Mouse (Mus musculus): ENCODE data around the gene Dtnb. TPM values are rescaled to one million over a fixed set of nuclear protein-coding genes. Genes with fewer than 3 reads are reported as not detected.

The Dtnb gene
- polyA plus RNA-seq (2017; shearing (Covaris generic)): 79.8 TPM

GRCm38 (mm10) chr12:3571787-3572580 is at the start of gene Dtnb:
Gene Dtnb, plus strand, starts transcription at chr12:3572381.

DNA sequence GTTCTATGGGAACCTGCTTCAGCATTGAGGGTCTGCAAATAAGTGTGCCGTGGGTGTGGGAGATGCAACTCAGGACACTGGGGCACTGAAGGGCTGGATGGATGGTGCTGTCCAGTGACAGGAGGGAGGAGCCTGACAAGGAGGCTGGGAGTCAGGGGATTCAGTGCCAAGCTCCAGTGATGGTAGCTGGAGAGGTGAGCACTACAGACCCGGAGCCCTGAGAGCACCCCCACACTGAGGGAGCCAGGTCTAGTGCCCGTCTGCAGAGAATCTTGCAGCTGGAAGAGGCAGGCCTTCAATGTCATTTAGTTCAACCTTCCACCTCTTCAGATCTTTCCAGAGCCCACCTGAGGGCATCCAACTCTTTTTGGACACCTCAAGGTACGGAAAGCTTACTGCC is 233.7 kb downstream of the Dtnb start, which contains the start of gene Dnmt3a:
Gene Dnmt3a, plus strand, starts transcription at position 156 of the 400 bp plus-strand sequence.

Other genes starting within 250 kb of the Dtnb start
- 6.2 TPM for gene Kif3c, start 207.2 kb upstream of the Dtnb start, polyA plus RNA-seq (2017; shearing (Covaris generic))
- gene Asxl2, start 145.5 kb upstream of the Dtnb start, polyA plus RNA-seq (2017; shearing (Covaris generic)): 59.0 TPM
- gene Dnmt3a, start 233.6 kb downstream of the Dtnb start, polyA plus RNA-seq (2017; shearing (Covaris generic)): 56.8 TPM

All from naive thymus-derived CD4-positive, alpha-beta T cell, adult 5 months (primary cell).